Mouse (Mus musculus) embryonic facial prominence, embryonic 14.5 days (tissue): ENCODE results near the gene Prtn3. TPM values are rescaled to one million over a fixed set of nuclear protein-coding genes. Genes with fewer than 3 reads are reported as not detected.
A peak's percentile ranks its signal among the peaks of the same experiment; 100 is the strongest.

ENCODE experiments used
- ATAC-seq: fragments of 200-750 bp; cut with Nextera tagmentation; 2 replicates; pipeline ENCODE4 v1.8.0; 2017; ENCODE audit warnings: low read depth, moderate number of reproducible peaks, moderate TSS enrichment
- DNase-seq: peaks from one replicate; pipeline ENCODE4 v3.0.0-alpha.2; 2015; ENCODE audit warnings: low spot score
- H3K27ac ChIP-seq: fragments of 300-500 bp; sonication (generic); replicated peaks from 2 replicates; pipeline ENCODE4 v1.5.1; 2014; ENCODE audit warnings: low read depth, mild to moderate bottlenecking, low read length, moderate library complexity
- H3K27me3 ChIP-seq: fragments of 300-500 bp; sonication (generic); replicated peaks from 2 replicates; pipeline ENCODE4 v1.6.1; 2014; ENCODE audit warnings: low read length; ENCODE audit not compliant: control insufficient read depth, insufficient read depth
- H3K36me3 ChIP-seq: fragments of 300-500 bp; sonication (generic); 2 replicates; pipeline ENCODE4 v1.6.1; 2014; ENCODE audit warnings: low read length, mixed read lengths; ENCODE audit not compliant: control insufficient read depth, insufficient read depth
- H3K4me1 ChIP-seq: fragments of 300-500 bp; sonication (generic); 2 replicates; pipeline ENCODE4 v1.6.1; 2014; ENCODE audit warnings: antibody characterized with exemption, low read length; ENCODE audit not compliant: control insufficient read depth, insufficient read depth
- H3K4me2 ChIP-seq: fragments of 300-500 bp; sonication (generic); 2 replicates; pipeline ENCODE4 v1.6.1; 2014; ENCODE audit warnings: low read depth, mild to moderate bottlenecking, low read length, moderate library complexity, mixed read lengths
- H3K4me3 ChIP-seq: fragments of 300-500 bp; sonication (generic); 2 replicates; pipeline ENCODE4 v1.5.1; 2014; ENCODE audit warnings: low read depth, mild to moderate bottlenecking, low read length
- H3K9ac ChIP-seq: fragments of 300-500 bp; sonication (generic); 2 replicates; pipeline ENCODE4 v1.6.1; 2014; ENCODE audit warnings: low read depth, mild to moderate bottlenecking, low read length, moderate library complexity, mixed read lengths
- H3K9me3 ChIP-seq: fragments of 300-500 bp; sonication (generic); 2 replicates; pipeline ENCODE4 v1.6.1; 2016; ENCODE audit warnings: low read length; ENCODE audit not compliant: control insufficient read depth
- WGBS: fragments of 180-500 bp; shearing (Covaris S2); extraction: QIAGEN DNeasy Blood & Tissue Kit; methylation state at CpG from one replicate; pipeline ENCODE4 v1.1.7; 2014; 5-methylcytosine and 5-hydroxymethylcytosine counted together
- polyA plus RNA-seq: library from polyadenylated mRNA; unstranded; fragments of >200 nt; fragmentation: Nextera tagmentation; extraction: Ambion mirVana; gene quantifications from 2 replicates; pipeline ENCODE4 v1.2.1, GENCODE M21; 2014

The Prtn3 gene
- polyA plus RNA-seq, 1 experiment from 2014 or later: 4.1 TPM

DNA sequence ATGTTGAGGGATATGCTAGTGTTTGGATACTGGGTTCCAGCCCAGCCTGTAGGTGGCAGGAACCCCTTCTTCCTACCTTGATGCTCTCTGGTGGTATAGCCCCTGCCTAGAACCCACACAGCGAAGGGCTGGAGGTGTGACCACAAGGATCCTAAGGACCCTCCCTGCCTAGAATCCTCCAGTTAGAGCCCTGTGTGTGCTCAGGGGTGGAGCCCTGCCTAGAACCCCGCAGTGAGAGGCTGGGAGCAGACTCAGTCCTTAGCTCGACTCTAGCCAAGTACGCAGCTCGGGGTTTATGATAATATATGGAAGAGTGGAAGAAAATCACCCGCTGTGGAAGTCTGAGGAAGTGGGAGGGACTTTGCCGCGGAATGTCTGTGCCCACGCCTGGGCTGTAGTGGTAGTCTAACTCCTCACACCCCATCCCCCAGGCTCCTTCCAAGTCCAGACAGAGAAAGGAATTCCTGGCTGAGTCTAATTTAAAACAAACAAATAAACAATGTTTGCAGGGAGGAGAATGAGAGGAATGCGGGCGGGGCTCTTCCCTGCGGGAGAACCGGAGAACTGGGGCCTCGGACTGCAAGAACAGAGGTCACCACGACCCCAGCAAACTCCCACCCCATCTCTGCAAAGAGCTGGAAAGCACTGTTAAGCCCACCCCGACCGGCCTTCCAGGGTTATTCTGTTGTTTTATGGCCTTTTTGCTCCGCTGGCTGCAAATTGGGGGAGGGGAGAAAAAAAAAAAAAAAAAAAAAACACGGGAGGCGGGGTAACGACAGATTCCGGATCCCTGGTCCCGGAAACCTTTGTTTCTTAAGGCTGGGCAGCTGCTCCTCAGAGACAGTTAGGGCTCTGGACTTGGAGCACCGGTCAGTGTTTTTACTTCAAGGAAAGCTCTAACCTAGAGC lies 33.4 kb upstream of the Prtn3 start:
- under 1% methylated on average over 24 of the region's 24 CpGs for WGBS
- ATAC-seq: peak; percentile 94

DNA sequence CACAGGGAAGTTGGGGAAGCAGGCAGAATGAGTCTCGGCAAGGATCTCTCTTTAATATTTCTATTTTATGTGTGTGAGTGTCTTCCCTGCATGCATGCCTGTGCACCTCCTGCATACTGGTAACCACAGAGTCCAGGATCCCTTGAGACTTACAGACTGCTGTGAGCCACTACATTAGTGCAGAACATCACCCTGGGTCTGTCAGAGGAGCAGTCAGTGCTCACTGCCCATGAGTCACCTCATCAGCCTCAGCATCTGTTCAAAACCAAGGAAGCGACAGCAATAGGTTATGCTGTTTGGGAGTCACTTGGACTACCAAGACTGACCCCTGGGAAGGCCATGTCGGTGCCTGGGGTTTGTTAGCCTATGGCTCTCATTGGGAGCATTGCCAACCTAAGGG lies 32.0 kb upstream of the Prtn3 start:
- Histone ChIP-seq H3K27me3 (no peaks in the 10 kb centered on the region), H3K4me2 (no peak overlapping the region), H3K9me3 (no peaks in the 10 kb centered on the region), H3K27ac (peak overlapping the region; percentile 13; the same call in 1 of the 2 replicates), H3K36me3 (no peaks in the 10 kb centered on the region), H3K9ac (no peak overlapping the region), H3K4me1 (peaks cover 21% of the 10 kb centered on the region), H3K4me3 (no peak overlapping the region)
- WGBS: 67% methylated on average over 3 of the region's 3 CpGs
- ATAC-seq (no peak), DNase-seq (no peak)

More for the DNA sequence above, 33.4 kb upstream of the Prtn3 start:
- H3K27me3 ChIP-seq: no peaks in the 10 kb centered on the region
- H3K27ac ChIP-seq: peak overlapping the region; percentile 95
- peaks cover 21% of the 10 kb centered on the region for H3K4me1 ChIP-seq
- DNase-seq: peak; percentile 95
- no peaks in the 10 kb centered on the region for H3K36me3 ChIP-seq
- H3K4me3 ChIP-seq: peak overlapping the region; percentile 39
- no peaks in the 10 kb centered on the region for H3K9me3 ChIP-seq
- H3K4me2 ChIP-seq: peak overlapping the region; percentile 76
- H3K9ac ChIP-seq: peak overlapping the region; percentile 62

DNA sequence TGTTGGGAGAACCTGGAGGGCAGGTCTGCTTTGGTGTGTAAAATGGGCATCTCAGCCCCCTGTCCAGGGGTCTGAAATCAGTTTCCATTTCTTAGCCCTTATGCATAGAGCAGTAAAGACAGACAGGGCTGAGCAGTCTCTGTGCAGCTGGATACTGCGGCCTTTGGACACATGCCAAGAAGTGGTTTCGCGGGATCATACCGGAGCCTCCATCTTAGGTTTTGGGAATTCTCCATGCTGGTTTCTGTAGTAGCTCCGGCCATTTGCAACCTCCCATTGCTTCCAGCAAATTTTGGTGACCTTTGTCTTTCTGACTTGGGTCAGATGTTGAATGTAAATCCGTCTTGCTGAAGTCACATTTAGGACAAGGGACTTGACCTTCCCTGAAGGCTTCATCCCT lies 30.8 kb upstream of the Prtn3 start:
- Histone ChIP-seq H3K4me2 (no peak overlapping the region), H3K36me3 (no peaks in the 10 kb centered on the region), H3K27ac (no peak overlapping the region), H3K9ac (no peak overlapping the region), H3K9me3 (no peaks in the 10 kb centered on the region), H3K4me1 (peaks cover 21% of the 10 kb centered on the region), H3K4me3 (no peak overlapping the region), H3K27me3 (no peaks in the 10 kb centered on the region)
- ATAC-seq (no peak), DNase-seq (peak; percentile 74)
- WGBS: 40% methylated on average over 6 of the region's 6 CpGs

DNA sequence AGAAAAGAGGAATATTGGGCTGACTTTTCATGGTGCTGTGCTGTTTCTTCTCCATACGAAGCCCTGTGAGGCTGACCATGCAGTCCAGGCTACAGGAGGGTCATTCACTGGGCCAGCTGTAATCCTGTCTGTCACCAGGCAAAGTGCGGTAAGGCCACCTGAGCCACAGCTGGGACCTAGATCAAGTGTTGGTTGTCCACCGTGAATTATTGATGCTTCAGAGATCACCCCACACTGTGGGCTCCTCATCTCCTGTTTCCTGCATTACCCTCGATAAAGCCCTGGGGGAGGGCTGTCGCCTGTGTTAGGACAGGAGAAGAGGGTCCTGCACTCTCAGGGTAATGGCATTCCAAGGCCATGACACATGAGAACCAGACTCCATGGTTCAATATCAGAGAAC lies 27.7 kb upstream of the Prtn3 start:
- Histone ChIP-seq H3K4me3 (no peak overlapping the region), H3K4me1 (peaks cover 19% of the 10 kb centered on the region), H3K9ac (no peak overlapping the region), H3K36me3 (no peaks in the 10 kb centered on the region), H3K27me3 (no peaks in the 10 kb centered on the region), H3K9me3 (no peaks in the 10 kb centered on the region), H3K27ac (no peak overlapping the region), H3K4me2 (no peak overlapping the region)
- ATAC-seq: no peak
- no peak for DNase-seq
- WGBS: 53% methylated on average over 5 of the region's 5 CpGs

DNA sequence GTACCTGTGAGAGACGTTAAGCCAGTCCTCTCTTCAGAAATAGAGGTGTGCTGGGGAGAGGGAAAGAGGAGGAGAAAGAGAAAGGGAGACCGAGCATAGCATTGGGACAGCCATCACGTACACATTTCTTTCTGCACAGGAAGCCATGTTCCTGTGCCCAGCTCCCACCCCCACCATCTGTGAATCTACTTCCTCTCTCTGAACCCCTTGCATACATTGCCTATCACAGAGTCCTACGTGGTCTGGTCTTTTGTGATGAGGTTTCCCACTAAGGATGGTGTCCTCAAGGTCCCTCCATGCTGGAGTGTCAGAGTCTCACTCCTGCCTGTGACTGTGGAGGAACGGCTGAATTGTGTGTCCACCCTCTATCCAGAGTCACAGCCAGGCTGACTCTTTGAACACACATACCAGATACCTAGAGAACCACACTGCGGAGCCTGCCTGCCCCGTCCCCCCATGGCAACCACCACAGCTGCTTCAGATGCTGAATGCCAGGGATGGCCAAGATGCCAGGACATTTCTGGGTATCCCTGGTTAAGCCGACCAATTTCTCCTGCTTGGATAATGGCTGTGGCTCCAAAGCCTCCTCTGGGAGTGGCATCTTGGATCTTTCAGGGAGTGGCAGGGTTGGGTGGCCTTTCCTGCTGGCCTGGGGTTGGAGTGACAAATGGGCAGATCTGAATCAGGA lies 24.2 kb upstream of the Prtn3 start:
- no peak overlapping the region for H3K9ac ChIP-seq
- H3K27ac ChIP-seq: no peak overlapping the region
- H3K4me1 ChIP-seq: peaks cover 21% of the 10 kb centered on the region
- H3K9me3 ChIP-seq: no peaks in the 10 kb centered on the region
- H3K4me2 ChIP-seq: no peak overlapping the region
- no peaks in the 10 kb centered on the region for H3K27me3 ChIP-seq
- ATAC-seq (no peak), DNase-seq (no peak)
- H3K4me3 ChIP-seq: no peak overlapping the region
- WGBS: 80% methylated on average over 8 of the region's 8 CpGs
- no peaks in the 10 kb centered on the region for H3K36me3 ChIP-seq

DNA sequence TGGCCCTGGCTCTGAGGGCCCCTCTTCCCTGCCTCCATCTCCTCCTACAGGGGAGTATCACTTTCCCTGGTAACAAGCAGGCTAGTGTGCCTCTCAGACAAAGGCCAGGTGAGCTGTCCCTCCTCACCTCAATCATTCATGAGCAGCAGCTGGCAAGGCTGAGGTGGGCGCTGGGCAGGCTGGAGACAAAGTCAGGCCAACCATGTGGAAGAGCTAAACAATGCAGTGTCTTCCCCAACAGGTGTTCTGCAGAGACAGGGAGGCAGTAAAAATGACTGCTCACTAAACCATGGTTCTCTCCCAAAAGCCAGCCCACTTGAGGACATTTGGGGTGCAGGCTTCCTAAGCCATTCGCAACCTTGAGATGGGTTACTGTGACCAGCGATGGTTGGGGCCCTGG lies 22.6 kb upstream of the Prtn3 start:
- peak overlapping the region; percentile 1 for H3K4me3 ChIP-seq
- 47% methylated on average over 3 of the region's 3 CpGs for WGBS
- peaks cover 27% of the 10 kb centered on the region for H3K4me1 ChIP-seq
- H3K9ac ChIP-seq: 0 out of 2 replicates have a peak overlapping the region, but pooled peaks have one; percentile 49
- H3K36me3 ChIP-seq: peaks cover 7% of the 10 kb centered on the region; the same call in 1 of the 2 replicates
- peak overlapping the region; percentile 99 for H3K4me2 ChIP-seq
- no peak for ATAC-seq
- H3K9me3 ChIP-seq: no peaks in the 10 kb centered on the region
- DNase-seq: no peak
- H3K27me3 ChIP-seq: no peaks in the 10 kb centered on the region
- peak overlapping the region; percentile 100 for H3K27ac ChIP-seq

DNA sequence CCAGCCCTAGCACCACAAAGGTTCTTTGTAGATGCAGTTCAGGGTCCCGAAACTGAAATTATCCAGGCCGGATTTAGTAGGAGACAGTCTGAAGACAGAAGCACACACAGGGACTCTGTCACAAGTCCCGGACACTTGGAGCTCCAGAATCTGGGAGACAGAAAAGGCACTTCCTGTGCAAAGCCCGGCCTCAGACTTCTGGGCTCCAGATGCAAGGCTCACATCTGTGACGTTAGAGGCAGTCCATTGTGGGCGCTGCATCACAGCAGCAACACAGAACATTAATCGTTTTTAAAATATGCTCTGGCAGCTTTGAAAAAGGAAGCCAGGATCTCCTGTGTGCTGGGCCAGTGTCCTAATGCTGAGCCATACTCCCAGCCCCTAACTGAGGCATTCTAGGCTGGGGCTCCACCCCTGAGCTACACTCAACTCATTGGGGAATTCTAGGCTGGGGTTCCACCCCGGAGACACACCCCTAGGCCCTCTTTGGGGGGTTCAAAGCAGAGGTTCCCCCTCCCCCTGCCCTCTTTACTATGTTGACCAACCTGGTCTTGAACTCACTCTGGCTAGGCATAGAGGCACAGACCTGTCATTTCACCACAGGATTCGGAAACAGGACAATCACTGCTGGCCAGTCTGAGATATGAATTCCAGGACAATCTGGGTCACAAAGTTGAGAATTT lies 22.0 kb upstream of the Prtn3 start:
- peak overlapping the region; percentile 100 for H3K27ac ChIP-seq
- H3K4me1 ChIP-seq: peaks cover 32% of the 10 kb centered on the region
- H3K9ac ChIP-seq: peak overlapping the region; percentile 78
- peak overlapping the region; percentile 99 for H3K4me2 ChIP-seq
- no peak for ATAC-seq
- DNase-seq: peak; percentile 85
- H3K4me3 ChIP-seq: peak overlapping the region; percentile 96
- no peaks in the 10 kb centered on the region for H3K27me3 ChIP-seq
- H3K9me3 ChIP-seq: no peaks in the 10 kb centered on the region
- WGBS: 23% methylated on average over 9 of the region's 9 CpGs
- H3K36me3 ChIP-seq: peaks cover 13% of the 10 kb centered on the region

DNA sequence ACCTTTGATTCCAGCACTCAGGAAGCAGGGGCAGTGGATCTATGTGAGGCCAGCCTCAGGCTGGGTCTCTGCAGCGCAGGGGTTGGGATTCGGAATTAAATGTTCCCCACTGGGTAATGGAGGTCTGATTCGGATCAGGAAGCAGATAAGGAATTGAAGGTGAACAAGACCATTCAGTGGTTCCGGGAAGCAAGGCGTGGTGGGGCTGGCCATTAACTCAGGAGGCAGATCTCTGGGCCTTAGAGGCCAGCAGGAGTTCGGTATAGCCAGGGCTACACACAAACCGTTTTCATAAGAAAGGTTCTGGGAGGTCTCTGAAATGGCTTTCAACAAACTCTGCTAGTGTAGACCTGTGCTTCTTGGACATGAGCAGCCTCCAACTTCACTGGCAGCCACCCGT lies 21.4 kb upstream of the Prtn3 start:
- WGBS: 12% methylated on average over 8 of the region's 8 CpGs
- Histone ChIP-seq H3K27me3 (no peaks in the 10 kb centered on the region), H3K4me3 (peak overlapping the region; percentile 96), H3K27ac (peak overlapping the region; percentile 100), H3K9ac (peak overlapping the region; percentile 78), H3K4me2 (peak overlapping the region; percentile 99), H3K36me3 (peaks cover 18% of the 10 kb centered on the region), H3K4me1 (peaks cover 38% of the 10 kb centered on the region), H3K9me3 (no peaks in the 10 kb centered on the region)
- no peak for DNase-seq
- no peak for ATAC-seq
